Mouse (Mus musculus): ENCODE data around the gene Olfr402. TPM values are rescaled to one million over a fixed set of nuclear protein-coding genes. Genes with fewer than 3 reads are reported as not detected.
"Not testable (repeated sequence)": the region's sequence is repeated elsewhere in the genome, so short reads cannot be mapped to it uniquely, and the experiment has no call there.

Olfr402 gene
- polyA plus RNA-seq (2016; fragmentation: Nextera tagmentation; extraction: Ambion mirVana), result not detected in 2 replicates

DNA sequence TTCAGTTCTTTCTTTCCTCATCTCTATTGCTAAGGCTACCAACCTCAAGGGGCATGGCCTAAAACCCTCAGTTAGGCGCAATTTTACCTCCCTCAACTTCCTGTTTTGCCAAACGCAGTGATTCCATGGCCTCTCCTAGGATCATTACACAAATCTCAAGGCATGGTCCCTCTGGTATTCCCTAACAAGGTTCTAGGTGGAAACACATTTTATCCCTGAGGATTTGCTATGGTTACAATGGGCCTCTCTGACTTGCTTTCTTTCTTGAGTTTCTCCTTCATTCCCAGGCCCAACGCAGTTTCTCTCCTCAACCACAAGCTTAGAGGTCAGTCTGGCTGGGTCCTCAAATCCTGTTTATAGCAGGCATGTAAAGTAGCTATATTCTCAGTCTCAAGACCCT lies at the start of gene Olfr402:
Gene Olfr402 (plus strand): TSS at position 301 of the 400 bp plus-strand sequence.
- Histone ChIP-seq H3K9me3 (peaks cover 49% of the 10 kb centered on the region), H3K4me3 (replicated peaks) (no peak within 1 kb of the TSS), H3K4me2 (no peak within 1 kb of the TSS), H3K27ac (no peak within 1 kb of the TSS), H3K36me3 (no peaks in the 10 kb centered on the region), H3K27me3 (no peaks in the 10 kb centered on the region), H3K4me1 (replicated peaks) (no peaks in the 10 kb centered on the region), H3K9ac (replicated peaks) (no peak within 1 kb of the TSS)
- ATAC-seq (ENCODE audit: insufficient number of reproducible peaks, insufficient read depth, low FRiP score, low TSS enrichment, low read depth), result no peak
- 70% methylated on average over 3 of the region's 3 CpGs for WGBS

DNA sequence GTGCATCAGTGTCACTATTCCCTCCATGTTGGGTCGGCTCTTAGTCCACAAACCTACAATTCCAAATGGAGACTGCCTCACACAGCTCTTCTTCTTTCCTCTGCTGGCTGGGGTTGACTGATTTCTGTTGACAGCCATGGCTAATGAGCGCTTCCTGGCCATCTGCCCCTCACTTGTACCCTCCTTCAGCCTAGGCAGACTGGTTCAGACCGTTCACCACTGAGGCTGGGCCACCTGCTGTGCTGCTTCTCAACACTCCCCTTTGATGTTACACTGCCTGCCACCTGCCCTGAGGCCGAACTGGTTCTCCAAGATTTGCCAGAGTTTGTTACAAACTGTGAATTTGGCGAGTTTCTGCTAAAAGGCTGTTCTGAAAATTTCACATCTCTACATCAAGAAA lies 48.3 kb upstream of the Olfr402 start:
- 27% methylated on average over 5 of the region's 5 CpGs for WGBS
- H3K36me3 ChIP-seq, result no peaks in the 10 kb centered on the region
- no peak overlapping the region for H3K4me2 ChIP-seq
- no peak for ATAC-seq (ENCODE audit: insufficient number of reproducible peaks, insufficient read depth, low FRiP score, low TSS enrichment, low read depth)
- H3K27me3 ChIP-seq, result no peaks in the 10 kb centered on the region
- H3K9ac ChIP-seq (replicated peaks), result no peak overlapping the region
- H3K9me3 ChIP-seq, result peaks cover 18% of the 10 kb centered on the region
- H3K4me3 ChIP-seq (replicated peaks), result no peak overlapping the region
- no peak overlapping the region for H3K27ac ChIP-seq
- no peaks in the 10 kb centered on the region for H3K4me1 ChIP-seq (replicated peaks)

DNA sequence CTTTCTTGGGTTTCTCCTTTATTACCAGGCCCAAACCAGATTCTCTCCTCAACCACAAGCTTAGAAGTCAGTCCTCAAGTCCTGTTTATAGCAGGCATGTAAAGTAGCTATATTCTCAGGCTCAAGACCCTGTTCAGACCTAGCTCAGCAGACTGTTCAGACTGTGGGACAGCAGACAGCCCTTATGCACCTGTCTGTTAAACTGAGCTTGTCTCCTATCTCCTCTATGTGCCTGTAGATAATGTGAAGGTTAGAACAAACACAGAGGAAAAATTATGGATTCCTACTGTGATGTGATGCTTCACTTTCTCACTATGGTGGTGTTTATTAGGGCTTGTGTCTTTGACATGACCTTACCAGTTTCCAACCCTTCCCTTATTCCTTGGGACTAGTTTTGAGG lies 39.9 kb upstream of the Olfr402 start, which contains the start of gene Olfr401:
Gene Olfr401 (plus strand): TSS at position 301 of the 400 bp plus-strand sequence.
- Histone ChIP-seq H3K36me3 (no peaks in the 10 kb centered on the region), H3K4me2 (no peak within 1 kb of the TSS), H3K4me3 (replicated peaks) (no peak within 1 kb of the TSS), H3K27ac (no peak within 1 kb of the TSS), H3K9me3 (peaks cover 36% of the 10 kb centered on the region), H3K27me3 (no peaks in the 10 kb centered on the region), H3K4me1 (replicated peaks) (no peaks in the 10 kb centered on the region), H3K9ac (replicated peaks) (no peak within 1 kb of the TSS)
- ATAC-seq (ENCODE audit: insufficient number of reproducible peaks, insufficient read depth, low FRiP score, low TSS enrichment, low read depth), result no peak

- not testable (repeated sequence) for ATAC-seq (ENCODE audit: insufficient number of reproducible peaks, insufficient read depth, low FRiP score, low TSS enrichment, low read depth); H3K4me2 ChIP-seq; H3K27ac ChIP-seq; H3K4me1 ChIP-seq (replicated peaks); H3K36me3 ChIP-seq; H3K9ac ChIP-seq (replicated peaks); H3K4me3 ChIP-seq (replicated peaks); H3K27me3 ChIP-seq
- peaks cover 73% of the 10 kb centered on the region for H3K9me3 ChIP-seq
- WGBS, result 36% methylated on average over 1 of the region's 1 CpGs
Observed at GRCm38 (mm10) chr11:74140001-74140400, 13.3 kb upstream of the Olfr402 start.

DNA sequence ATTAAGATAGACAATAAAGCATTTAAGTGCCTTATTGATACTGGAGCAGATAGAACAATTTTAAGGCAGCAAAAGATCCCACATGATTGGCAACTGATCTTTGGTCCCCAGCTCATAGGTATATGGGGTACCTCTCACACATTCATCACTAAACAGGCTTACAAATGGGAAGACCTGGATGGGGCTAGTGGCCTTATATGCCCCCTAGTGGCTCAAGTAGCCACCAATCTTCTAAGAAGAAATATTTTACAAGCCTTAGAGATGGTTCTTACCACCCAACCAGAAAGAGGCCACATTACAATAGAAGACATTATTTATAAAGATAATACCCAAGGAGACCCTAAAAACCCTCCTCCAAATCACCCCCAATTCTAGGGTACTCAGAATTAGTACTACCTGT lies 7.5 kb upstream of the Olfr402 start:
- no peak for ATAC-seq (ENCODE audit: insufficient number of reproducible peaks, insufficient read depth, low FRiP score, low TSS enrichment, low read depth)
- Histone ChIP-seq H3K9ac (replicated peaks) (no peak overlapping the region), H3K36me3 (no peaks in the 10 kb centered on the region), H3K9me3 (peaks cover 83% of the 10 kb centered on the region), H3K27me3 (no peaks in the 10 kb centered on the region), H3K4me1 (replicated peaks) (no peaks in the 10 kb centered on the region), H3K4me3 (replicated peaks) (no peak overlapping the region), H3K27ac (no peak overlapping the region), H3K4me2 (no peak overlapping the region)

DNA sequence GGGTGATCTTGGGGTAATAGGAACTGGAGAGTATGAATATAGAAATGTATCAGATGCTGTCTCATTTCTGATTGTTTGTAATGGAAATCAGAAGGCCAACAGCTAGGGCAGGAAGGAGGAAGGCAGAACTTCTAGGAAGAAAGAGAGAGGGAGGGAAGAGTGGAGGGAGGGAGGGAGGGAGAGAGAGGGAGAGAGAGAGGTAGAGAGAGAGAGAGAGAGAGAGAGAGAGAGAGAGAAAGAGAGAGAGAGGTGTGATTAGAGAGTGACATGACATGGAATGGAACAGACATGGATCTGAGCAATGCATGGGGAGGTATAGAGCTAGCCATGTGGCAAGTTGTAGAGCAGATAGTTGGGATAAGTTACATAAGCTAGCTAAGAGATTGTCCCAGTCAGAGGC lies 15.4 kb downstream of the Olfr402 start:
- H3K27me3 ChIP-seq, result no peaks in the 10 kb centered on the region
- peaks cover 14% of the 10 kb centered on the region; the same call in 1 of the 2 replicates for H3K9me3 ChIP-seq

DNA sequence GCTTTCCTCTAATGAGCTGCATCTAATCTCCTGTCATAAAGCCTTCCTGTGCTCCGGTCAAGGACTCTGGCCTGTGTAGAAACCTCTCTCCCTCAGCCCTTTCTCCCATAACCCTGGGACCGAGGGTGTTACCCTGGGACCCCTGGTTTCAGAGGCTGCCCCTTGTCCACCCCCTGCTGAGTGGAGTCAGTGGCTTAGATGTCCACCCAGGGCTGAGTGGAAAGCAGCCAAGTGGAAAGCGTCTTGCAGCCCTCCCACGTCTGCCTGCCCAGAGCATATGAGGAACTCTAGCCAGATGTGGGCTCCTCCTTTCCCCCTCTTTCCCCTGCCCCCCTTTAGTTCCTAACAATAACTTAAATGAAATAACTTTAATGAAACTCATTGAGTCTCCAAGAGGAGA lies 29.8 kb downstream of the Olfr402 start:
- no peak for ATAC-seq (ENCODE audit: insufficient number of reproducible peaks, insufficient read depth, low FRiP score, low TSS enrichment, low read depth)
- H3K27ac ChIP-seq, result no peak overlapping the region
- H3K9ac ChIP-seq (replicated peaks), result no peak overlapping the region
- H3K4me1 ChIP-seq (replicated peaks), result no peaks in the 10 kb centered on the region
- H3K4me3 ChIP-seq (replicated peaks), result no peak overlapping the region
- H3K36me3 ChIP-seq, result no peaks in the 10 kb centered on the region
- no peaks in the 10 kb centered on the region for H3K27me3 ChIP-seq
- 83% methylated on average over 4 of the region's 4 CpGs for WGBS
- H3K4me2 ChIP-seq, result no peak overlapping the region
- H3K9me3 ChIP-seq, result peaks cover 39% of the 10 kb centered on the region

More for the DNA sequence above, 15.4 kb downstream of the Olfr402 start:
- no peak overlapping the region for H3K27ac ChIP-seq
- no peak for ATAC-seq (ENCODE audit: insufficient number of reproducible peaks, insufficient read depth, low FRiP score, low TSS enrichment, low read depth)
- no peaks in the 10 kb centered on the region for H3K36me3 ChIP-seq
- no peak overlapping the region for H3K4me3 ChIP-seq (replicated peaks)
- no peaks in the 10 kb centered on the region for H3K4me1 ChIP-seq (replicated peaks)
- no peak overlapping the region for H3K9ac ChIP-seq (replicated peaks)
- no peak overlapping the region for H3K4me2 ChIP-seq

- ATAC-seq (ENCODE audit: insufficient number of reproducible peaks, insufficient read depth, low FRiP score, low TSS enrichment, low read depth), result no peak
- H3K9ac ChIP-seq (replicated peaks), result no peak overlapping the region
- WGBS, result 81% methylated on average over 4 of the region's 4 CpGs
- no peak overlapping the region for H3K4me2 ChIP-seq
- H3K4me1 ChIP-seq (replicated peaks), result no peaks in the 10 kb centered on the region
- H3K9me3 ChIP-seq, result peaks cover 41% of the 10 kb centered on the region
- H3K4me3 ChIP-seq (replicated peaks), result no peak overlapping the region
- H3K27me3 ChIP-seq, result no peaks in the 10 kb centered on the region
- no peak overlapping the region for H3K27ac ChIP-seq
- H3K36me3 ChIP-seq, result no peaks in the 10 kb centered on the region
Observed at GRCm38 (mm10) chr11:74183745-74184144, 30.4 kb downstream of the Olfr402 start.

- Histone ChIP-seq H3K4me1 (replicated peaks) (no peaks in the 10 kb centered on the region), H3K36me3 (no peaks in the 10 kb centered on the region), H3K9ac (replicated peaks) (no peak within 1 kb of the TSS), H3K27me3 (no peaks in the 10 kb centered on the region), H3K27ac (no peak within 1 kb of the TSS), H3K9me3 (peaks cover 33% of the 10 kb centered on the region), H3K4me3 (replicated peaks) (no peak within 1 kb of the TSS), H3K4me2 (no peak within 1 kb of the TSS)
- ATAC-seq (ENCODE audit: insufficient number of reproducible peaks, insufficient read depth, low FRiP score, low TSS enrichment, low read depth), result no peak
Observed at GRCm38 (mm10) chr11:74185949-74186348, 32.6 kb downstream of the Olfr402 start, which contains the start of gene Olfr403. Gene Olfr403, plus strand, starts transcription at chr11:74186249.

Other genes starting within 250 kb of the Olfr402 start
- gene Olfr395, start 244.2 kb upstream of the Olfr402 start, polyA plus RNA-seq (2016; fragmentation: Nextera tagmentation; extraction: Ambion mirVana), result not detected in 2 replicates
- gene Olfr23, start 216.9 kb upstream of the Olfr402 start, polyA plus RNA-seq (2016; fragmentation: Nextera tagmentation; extraction: Ambion mirVana), result not detected in 2 replicates
- gene Olfr397, start 192.7 kb upstream of the Olfr402 start, polyA plus RNA-seq (2016; fragmentation: Nextera tagmentation; extraction: Ambion mirVana), result not detected in 2 replicates
- not detected in 2 replicates for gene Olfr398, start 163.1 kb upstream of the Olfr402 start, polyA plus RNA-seq (2016; fragmentation: Nextera tagmentation; extraction: Ambion mirVana)
- gene Olfr139, start 97.0 kb upstream of the Olfr402 start, polyA plus RNA-seq (2016; fragmentation: Nextera tagmentation; extraction: Ambion mirVana), result not detected in 2 replicates
- not detected in 2 replicates for gene Olfr399, start 96.9 kb upstream of the Olfr402 start, polyA plus RNA-seq (2016; fragmentation: Nextera tagmentation; extraction: Ambion mirVana)
- gene Zfp616, start 83.6 kb upstream of the Olfr402 start, polyA plus RNA-seq (2016; fragmentation: Nextera tagmentation; extraction: Ambion mirVana), result not detected in 2 replicates
- gene Olfr401, start 39.8 kb upstream of the Olfr402 start, polyA plus RNA-seq (2016; fragmentation: Nextera tagmentation; extraction: Ambion mirVana), result not detected in 2 replicates
- gene Olfr403, start 32.7 kb downstream of the Olfr402 start, polyA plus RNA-seq (2016; fragmentation: Nextera tagmentation; extraction: Ambion mirVana), result not detected in 2 replicates
- gene Olfr43, start 57.9 kb downstream of the Olfr402 start, polyA plus RNA-seq (2016; fragmentation: Nextera tagmentation; extraction: Ambion mirVana), result not detected in 2 replicates
- not detected in 2 replicates for gene Olfr406, start 106.3 kb downstream of the Olfr402 start, polyA plus RNA-seq (2016; fragmentation: Nextera tagmentation; extraction: Ambion mirVana)
- not detected in 2 replicates for gene Olfr59, start 130.2 kb downstream of the Olfr402 start, polyA plus RNA-seq (2016; fragmentation: Nextera tagmentation; extraction: Ambion mirVana)
- gene Olfr410, start 184.5 kb downstream of the Olfr402 start, polyA plus RNA-seq (2016; fragmentation: Nextera tagmentation; extraction: Ambion mirVana), result not detected in 2 replicates
- gene Olfr411, start 199.1 kb downstream of the Olfr402 start, polyA plus RNA-seq (2016; fragmentation: Nextera tagmentation; extraction: Ambion mirVana), result not detected in 2 replicates
- not detected in 2 replicates for gene Olfr412, start 208.5 kb downstream of the Olfr402 start, polyA plus RNA-seq (2016; fragmentation: Nextera tagmentation; extraction: Ambion mirVana)

Measured in limb, embryonic 12.5 days (tissue).